Mouse (Mus musculus): ENCODE results near the gene Tbc1d23.

DNA sequence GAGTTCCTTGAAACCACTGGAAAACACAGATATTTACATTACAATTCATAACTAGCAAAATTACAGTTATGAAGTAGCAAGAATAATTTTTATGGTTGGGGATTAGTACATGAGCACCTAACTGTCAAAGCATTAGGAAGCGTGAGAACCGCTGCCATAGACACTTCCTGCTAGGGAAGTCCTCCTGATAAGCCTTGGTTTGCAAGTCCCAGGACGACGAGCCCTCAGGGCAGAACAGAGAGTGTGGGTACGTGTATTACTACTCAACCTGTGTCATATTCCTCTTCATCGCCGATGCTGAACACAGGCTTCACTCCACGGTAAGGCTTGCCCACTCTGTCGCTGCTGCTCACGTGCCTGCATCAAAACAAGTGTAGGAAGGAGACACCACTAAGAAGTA lies 53.6 kb downstream of the Tbc1d23 start:
- TF ChIP-seq POLR2A (IDR thresholded peaks at IDR 0.05; ENCODE audit: low read depth, low read length) (no peak), CTCF (IDR thresholded peaks at IDR 0.05; ENCODE audit: extremely low read depth, insufficient read length, insufficient replicate concordance, low read depth, low read length) (no peak)

Data from small intestine, adult 2 months (tissue).